Mouse (Mus musculus) forebrain, embryonic 14.5 days (tissue): Measurements from ENCODE around the gene Lpar3. TPM values are rescaled to one million over a fixed set of nuclear protein-coding genes. Genes with fewer than 3 reads are reported as not detected.
A peak's percentile ranks its signal among the peaks of the same experiment; 100 is the strongest.

Experiments
- ATAC-seq: fragments of 200-750 bp; cut with Nextera tagmentation; 2 replicates; pipeline ENCODE4 v1.8.0; 2017; ENCODE audit warnings: mild to moderate bottlenecking, moderate library complexity
- DNase-seq: peaks from one replicate; pipeline ENCODE4 v3.0.0-alpha.2; 2015; ENCODE audit warnings: low spot score
- H3K27ac ChIP-seq: fragments of 300-500 bp; sonication (generic); 2 replicates; pipeline ENCODE4 v1.5.1; 2014; ENCODE audit warnings: low read depth, mild to moderate bottlenecking, control low read depth, low read length, moderate library complexity
- H3K27me3 ChIP-seq: fragments of 300-500 bp; sonication (generic); replicated peaks from 2 replicates; pipeline ENCODE4 v1.6.1; 2014; ENCODE audit warnings: low read length, control low read depth, mixed read lengths; ENCODE audit not compliant: control insufficient read depth, insufficient read depth
- H3K36me3 ChIP-seq: fragments of 300-500 bp; sonication (generic); 2 replicates; pipeline ENCODE4 v1.6.1; 2014; ENCODE audit warnings: low read length, control low read depth; ENCODE audit not compliant: control insufficient read depth, insufficient read depth
- H3K4me1 ChIP-seq: fragments of 300-500 bp; sonication (generic); 2 replicates; pipeline ENCODE4 v1.6.1; 2014; ENCODE audit warnings: antibody characterized with exemption, low read length, control low read depth; ENCODE audit not compliant: control insufficient read depth, insufficient read depth
- H3K4me2 ChIP-seq: fragments of 300-500 bp; sonication (generic); 2 replicates; pipeline ENCODE4 v1.6.1; 2014; ENCODE audit warnings: mild to moderate bottlenecking, control low read depth, low read length
- H3K4me3 ChIP-seq: fragments of 300-500 bp; sonication (generic); 2 replicates; pipeline ENCODE4 v1.5.1; 2014; ENCODE audit warnings: low read depth, low read length, control low read depth
- H3K9ac ChIP-seq: fragments of 300-500 bp; sonication (generic); 2 replicates; pipeline ENCODE4 v1.6.1; 2014; ENCODE audit warnings: mild to moderate bottlenecking, low read length, control low read depth, moderate library complexity
- H3K9me3 ChIP-seq: fragments of 300-500 bp; sonication (generic); replicated peaks from 2 replicates; pipeline ENCODE4 v1.6.1; 2016; ENCODE audit warnings: low read length, control low read depth, mixed read lengths; ENCODE audit not compliant: control insufficient read depth
- WGBS: fragments of 180-500 bp; shearing (Covaris S2); extraction: QIAGEN DNeasy Blood & Tissue Kit; methylation state at CpG from one replicate; pipeline ENCODE4 v1.1.7; 2014; 5-methylcytosine and 5-hydroxymethylcytosine counted together
- polyA plus RNA-seq: library from polyadenylated mRNA; unstranded; fragments of >200 nt; fragmentation: Nextera tagmentation; extraction: Ambion mirVana; gene quantifications from 2 replicates; pipeline ENCODE4 v1.2.1, GENCODE M21; 2014

Lpar3 gene
- polyA plus RNA-seq, 1 experiment from 2014 or later: 0.13 TPM

GRCm38 (mm10) chr3:146224271-146224670, 3.5 kb downstream of the Lpar3 start:
- WGBS: 64% methylated on average over 4 of the region's 4 CpGs
- peaks cover 31% of the 10 kb centered on the region for H3K27me3 ChIP-seq
- peaks cover 8% of the 10 kb centered on the region; the same call in 1 of the 2 replicates for H3K4me1 ChIP-seq
- ATAC-seq (no peak), DNase-seq (no peak)
- no peaks in the 10 kb centered on the region for H3K36me3 ChIP-seq
- no peak overlapping the region for H3K9ac ChIP-seq
- H3K27ac ChIP-seq: no peak overlapping the region
- H3K4me2 ChIP-seq: no peak overlapping the region
- no peaks in the 10 kb centered on the region for H3K9me3 ChIP-seq
- no peak overlapping the region for H3K4me3 ChIP-seq

GRCm38 (mm10) chr3:146225061-146225761, 4.4 kb downstream of the Lpar3 start:
- Histone ChIP-seq H3K4me1 (peaks cover 8% of the 10 kb centered on the region; the same call in 1 of the 2 replicates), H3K4me3 (no peak overlapping the region), H3K9me3 (no peaks in the 10 kb centered on the region), H3K4me2 (no peak overlapping the region), H3K36me3 (no peaks in the 10 kb centered on the region), H3K9ac (no peak overlapping the region), H3K27ac (no peak overlapping the region), H3K27me3 (peaks cover 26% of the 10 kb centered on the region)
- DNase-seq: no peak
- 82% methylated on average over 7 of the region's 7 CpGs for WGBS
- ATAC-seq: no peak

- ATAC-seq (no peak), DNase-seq (no peak)
- Histone ChIP-seq H3K27ac (no peak overlapping the region), H3K4me3 (no peak overlapping the region), H3K27me3 (peaks cover 5% of the 10 kb centered on the region; the same call in 1 of the 2 replicates), H3K9me3 (no peaks in the 10 kb centered on the region), H3K4me1 (peaks cover 5% of the 10 kb centered on the region; the same call in 1 of the 2 replicates), H3K9ac (no peak overlapping the region), H3K36me3 (no peaks in the 10 kb centered on the region), H3K4me2 (no peak overlapping the region)
- WGBS: 76% methylated on average over 3 of the region's 3 CpGs
These were observed 6.7 kb downstream of the Lpar3 start for GRCm38 (mm10) chr3:146227427-146227826.

GRCm38 (mm10) chr3:146228559-146229310, 8.0 kb downstream of the Lpar3 start:
- Histone ChIP-seq H3K9me3 (no peaks in the 10 kb centered on the region), H3K9ac (no peak overlapping the region), H3K36me3 (no peaks in the 10 kb centered on the region), H3K27ac (no peak overlapping the region), H3K27me3 (0 out of 2 replicates have a peak, but pooled peaks cover 5% of the 10 kb centered on the region), H3K4me1 (peaks cover 5% of the 10 kb centered on the region; the same call in 1 of the 2 replicates), H3K4me2 (no peak overlapping the region), H3K4me3 (no peak overlapping the region)
- peak; percentile 41 for DNase-seq
- 33% methylated on average over 13 of the region's 13 CpGs for WGBS
- no peak for ATAC-seq

GRCm38 (mm10) chr3:146232708-146233107, 11.9 kb downstream of the Lpar3 start:
- DNase-seq: no peak
- no peak overlapping the region for H3K4me2 ChIP-seq
- ATAC-seq: no peak
- no peaks in the 10 kb centered on the region for H3K36me3 ChIP-seq
- H3K9me3 ChIP-seq: no peaks in the 10 kb centered on the region
- H3K4me1 ChIP-seq: peaks cover 5% of the 10 kb centered on the region; the same call in 1 of the 2 replicates
- H3K27ac ChIP-seq: no peak overlapping the region
- H3K27me3 ChIP-seq: no peaks in the 10 kb centered on the region
- H3K4me3 ChIP-seq: no peak overlapping the region
- no peak overlapping the region for H3K9ac ChIP-seq
- 81% methylated on average over 7 of the region's 7 CpGs for WGBS

- 74% methylated on average over 4 of the region's 4 CpGs for WGBS
- Histone ChIP-seq H3K4me2 (no peak overlapping the region), H3K27me3 (no peaks in the 10 kb centered on the region), H3K27ac (no peak overlapping the region), H3K9ac (no peak overlapping the region), H3K4me1 (peaks cover 4% of the 10 kb centered on the region; the same call in 1 of the 2 replicates), H3K9me3 (no peaks in the 10 kb centered on the region), H3K36me3 (no peaks in the 10 kb centered on the region), H3K4me3 (no peak overlapping the region)
- no peak for DNase-seq
- no peak for ATAC-seq
These were observed 13.0 kb downstream of the Lpar3 start for GRCm38 (mm10) chr3:146233741-146234140.

- 73% methylated on average over 10 of the region's 10 CpGs for WGBS
- Histone ChIP-seq H3K4me1 (no peaks in the 10 kb centered on the region), H3K27ac (no peak overlapping the region), H3K27me3 (no peaks in the 10 kb centered on the region), H3K36me3 (no peaks in the 10 kb centered on the region), H3K9me3 (no peaks in the 10 kb centered on the region), H3K4me3 (no peak overlapping the region), H3K9ac (no peak overlapping the region), H3K4me2 (no peak overlapping the region)
- ATAC-seq: no peak
- DNase-seq: no peak
These were observed 13.8 kb downstream of the Lpar3 start for GRCm38 (mm10) chr3:146234530-146234929.

GRCm38 (mm10) chr3:146236280-146236679, 15.5 kb downstream of the Lpar3 start:
- Histone ChIP-seq H3K27me3 (no peaks in the 10 kb centered on the region), H3K4me1 (no peaks in the 10 kb centered on the region), H3K9ac (no peak overlapping the region), H3K27ac (no peak overlapping the region), H3K4me3 (no peak overlapping the region), H3K4me2 (no peak overlapping the region), H3K9me3 (no peaks in the 10 kb centered on the region), H3K36me3 (no peaks in the 10 kb centered on the region)
- no peak for ATAC-seq
- DNase-seq: no peak
- WGBS: 77% methylated on average over 8 of the region's 8 CpGs

- H3K4me1 ChIP-seq: no peaks in the 10 kb centered on the region
- WGBS: 79% methylated on average over 5 of the region's 5 CpGs
- H3K4me3 ChIP-seq: no peak overlapping the region
- H3K36me3 ChIP-seq: no peaks in the 10 kb centered on the region
- H3K4me2 ChIP-seq: no peak overlapping the region
- no peaks in the 10 kb centered on the region for H3K27me3 ChIP-seq
- DNase-seq (no peak), ATAC-seq (no peak)
- no peak overlapping the region for H3K27ac ChIP-seq
- no peak overlapping the region for H3K9ac ChIP-seq
- no peaks in the 10 kb centered on the region for H3K9me3 ChIP-seq
These were observed 16.9 kb downstream of the Lpar3 start for GRCm38 (mm10) chr3:146237676-146238075.
